Mouse (Mus musculus) gastrocnemius, postnatal 10 days (tissue): Measurements from ENCODE around the gene Ccr2. TPM values are rescaled to one million over a fixed set of nuclear protein-coding genes. Genes with fewer than 3 reads are reported as not detected.
A peak's percentile ranks its signal among the peaks of the same experiment; 100 is the strongest.
"Not testable (repeated sequence)": the region's sequence is repeated elsewhere in the genome, so short reads cannot be mapped to it uniquely, and the experiment has no call there.

Experiments used
- DNase-seq: peaks from one replicate; pipeline ENCODE4 v3.0.0; 2021; ENCODE audit warnings: mixed read lengths
- total RNA-seq, 2 experiments: library from RNA; stranded (reverse); gene quantifications; 2 replicates each; pipeline ENCODE4 v1.2.3; 2021

Ccr2 gene
- total RNA-seq, 2 experiments from 2014 or later, result 0.82 to 1.6 TPM

DNA sequence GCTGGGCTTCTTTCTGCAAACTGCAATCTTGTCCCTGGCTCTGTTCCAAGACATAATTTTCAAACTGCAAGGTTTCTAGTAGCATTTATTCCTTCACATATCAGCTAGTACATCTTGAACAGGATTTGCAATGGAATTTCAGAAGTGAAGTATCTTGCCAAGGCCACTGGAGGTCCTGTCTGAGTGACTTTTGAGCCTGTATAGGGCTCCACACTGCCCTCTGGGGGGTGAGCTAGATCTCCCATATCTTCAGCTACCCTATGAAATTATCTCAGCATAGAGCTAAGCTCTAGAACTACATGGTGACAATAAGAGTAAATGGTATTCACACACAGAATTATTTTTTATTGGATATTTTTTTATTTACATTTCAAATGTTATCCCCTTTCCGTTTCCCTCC is 16.7 kb downstream of the Ccr2 start:
- peak; percentile 15 for DNase-seq

DNA sequence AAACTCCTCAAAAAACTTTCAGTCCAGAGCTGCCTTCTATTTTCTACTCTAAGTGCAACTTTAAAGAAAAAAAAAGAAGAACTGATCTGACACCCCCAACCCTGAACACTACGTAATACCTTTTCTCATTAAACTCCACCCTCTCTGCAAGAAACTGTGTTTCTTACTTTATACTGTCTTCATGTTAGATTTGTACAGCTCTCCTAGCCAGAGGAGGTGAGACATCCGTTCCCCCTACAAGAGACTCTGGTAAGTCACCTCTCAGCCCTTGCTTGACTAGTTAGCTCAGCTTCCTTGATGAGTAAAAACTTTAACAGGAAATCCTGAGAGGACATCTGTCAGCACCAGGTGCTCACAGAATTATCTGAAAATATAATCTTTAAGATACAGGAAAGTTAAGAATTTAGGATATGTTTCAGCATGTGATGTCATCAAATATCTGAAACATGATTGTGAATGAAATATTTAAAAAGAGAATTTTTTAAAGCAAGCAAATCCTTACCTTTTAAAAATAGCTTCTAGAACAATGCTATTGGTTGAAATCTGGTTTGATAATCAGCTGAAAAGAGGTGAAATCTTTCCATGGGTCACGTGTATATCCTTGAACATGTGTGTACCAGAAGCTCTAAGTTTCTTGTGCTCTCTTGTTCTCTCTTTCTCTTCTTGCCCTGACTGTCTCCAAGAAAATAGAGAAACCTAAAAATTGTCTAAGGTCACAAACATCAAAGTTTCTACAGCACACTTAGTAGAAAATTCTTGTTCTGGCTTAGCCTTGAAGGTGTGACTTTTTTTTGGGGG is 19.8 kb downstream of the Ccr2 start, which contains the start of gene Ccr5:
TSS of gene Ccr5 (plus strand) at position 157 of the 798 bp plus-strand sequence.
- DNase-seq, result no peak

DNA sequence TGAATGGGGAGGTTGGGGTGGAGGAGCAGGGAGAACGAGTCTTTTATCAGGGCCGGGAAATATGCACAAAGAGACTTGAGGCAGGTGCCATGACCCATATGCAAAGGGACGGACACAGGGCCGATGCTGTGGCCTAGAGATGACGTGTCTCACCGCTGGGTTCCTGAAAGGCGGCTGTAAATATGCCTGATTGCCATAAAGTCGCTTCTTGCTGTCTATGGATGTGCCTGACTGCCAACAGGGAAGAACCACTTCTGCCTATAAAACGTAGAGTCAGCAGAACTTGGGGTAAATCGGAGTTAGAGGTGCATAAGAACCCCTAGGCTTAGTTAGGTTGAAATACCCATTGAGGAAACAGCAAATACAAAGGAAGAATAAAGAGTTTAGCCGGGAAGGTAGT is 23.8 kb downstream of the Ccr2 start:
- no peak for DNase-seq

DNA sequence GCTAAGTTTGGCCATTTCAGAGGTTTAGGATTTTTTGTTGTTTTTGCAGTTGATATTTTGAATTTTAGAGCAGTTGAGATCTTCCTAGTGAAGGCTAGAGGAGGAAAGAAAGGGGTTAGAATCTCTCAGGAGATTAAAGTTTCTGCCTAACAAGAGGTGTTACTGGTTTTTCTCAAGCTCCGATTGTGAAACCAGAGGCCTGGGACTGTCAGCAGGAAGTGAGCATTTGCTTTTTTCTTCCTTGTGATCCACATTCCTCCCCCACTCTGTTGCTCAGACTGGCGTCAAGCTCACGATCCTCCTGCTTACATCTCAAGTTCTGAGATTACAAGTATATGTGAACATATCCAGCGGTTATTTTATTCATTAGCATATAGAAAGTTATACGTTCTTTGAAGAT is 24.6 kb downstream of the Ccr2 start:
- no peak for DNase-seq

DNA sequence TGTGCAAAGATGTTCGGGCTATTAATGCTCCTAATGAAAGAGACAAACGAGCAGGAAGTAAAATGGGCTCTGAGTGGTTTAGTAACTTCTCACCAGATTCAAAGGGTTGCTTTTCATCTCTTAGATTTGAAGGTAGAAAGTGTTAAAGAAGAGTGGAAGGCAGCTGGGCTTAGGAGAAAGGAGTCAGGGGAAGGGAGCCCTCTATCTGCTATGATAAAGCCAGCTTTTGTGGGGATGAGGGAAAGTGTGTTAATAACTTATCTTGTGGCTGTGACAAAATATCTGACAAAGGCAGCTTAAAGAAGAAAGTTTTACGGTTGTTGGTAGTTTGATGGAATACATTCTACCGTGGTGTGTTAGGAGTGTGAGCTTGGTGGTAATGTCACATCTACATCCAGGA is 25.7 kb downstream of the Ccr2 start:
- DNase-seq, result no peak

DNA sequence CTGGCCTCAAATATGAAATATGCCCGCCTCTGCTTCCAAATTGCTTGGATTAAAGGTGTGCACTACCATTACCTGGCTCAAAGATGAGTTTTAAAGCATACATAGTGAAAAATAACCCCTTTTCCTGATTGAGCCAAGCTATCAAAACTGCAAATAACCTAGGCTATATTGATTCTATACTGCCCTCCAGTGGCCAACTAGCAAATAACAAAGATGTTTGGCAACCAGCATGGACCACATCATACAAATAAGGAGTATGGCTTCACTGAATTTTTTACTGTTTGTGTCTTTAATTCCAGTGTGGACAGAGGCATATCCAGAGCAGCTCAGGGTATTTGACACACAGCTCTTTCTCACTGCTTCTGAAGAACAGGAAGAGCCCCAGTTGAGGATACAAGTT is 26.6 kb downstream of the Ccr2 start:
- no peak for DNase-seq

DNA sequence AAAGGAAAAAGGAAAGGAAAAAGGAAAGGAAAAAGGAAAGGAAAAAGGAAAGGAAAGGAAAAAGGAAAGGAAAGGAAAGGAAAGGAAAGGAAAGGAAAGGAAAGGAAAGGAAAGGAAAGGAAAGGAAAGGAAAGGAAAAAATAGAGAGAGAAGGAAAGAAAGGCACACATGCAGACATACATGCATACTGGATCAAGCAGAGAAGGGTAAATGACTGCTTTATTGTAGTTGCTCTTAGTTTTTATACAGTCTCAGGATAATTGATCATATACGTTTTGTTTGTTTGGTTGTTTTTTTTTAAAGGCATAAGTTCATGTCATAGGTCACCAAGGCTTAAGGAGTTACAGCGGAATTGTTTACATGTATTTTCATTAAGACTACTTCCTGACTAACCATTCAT is 31.1 kb downstream of the Ccr2 start:
- not testable (repeated sequence) for DNase-seq

DNA sequence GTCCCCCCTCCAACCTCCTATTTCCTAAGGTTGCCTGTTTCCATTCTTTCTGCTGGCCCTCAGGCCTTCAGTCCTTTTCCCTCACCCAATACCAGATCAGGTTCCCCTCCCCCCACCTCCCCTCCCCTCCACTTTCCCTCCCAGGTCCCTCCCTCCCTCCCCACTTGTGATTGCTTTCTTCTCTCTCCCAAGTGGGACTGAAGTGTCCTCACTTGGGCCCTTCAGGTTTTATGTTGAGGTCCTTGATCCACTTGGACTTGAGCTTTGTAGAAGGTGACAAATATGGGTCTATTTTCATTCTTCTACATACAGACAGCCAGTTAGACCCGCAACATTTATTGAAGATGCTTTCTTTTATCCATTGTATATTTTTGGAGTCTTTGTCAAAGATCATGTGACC is 33.2 kb downstream of the Ccr2 start:
- not testable (repeated sequence) for DNase-seq

DNA sequence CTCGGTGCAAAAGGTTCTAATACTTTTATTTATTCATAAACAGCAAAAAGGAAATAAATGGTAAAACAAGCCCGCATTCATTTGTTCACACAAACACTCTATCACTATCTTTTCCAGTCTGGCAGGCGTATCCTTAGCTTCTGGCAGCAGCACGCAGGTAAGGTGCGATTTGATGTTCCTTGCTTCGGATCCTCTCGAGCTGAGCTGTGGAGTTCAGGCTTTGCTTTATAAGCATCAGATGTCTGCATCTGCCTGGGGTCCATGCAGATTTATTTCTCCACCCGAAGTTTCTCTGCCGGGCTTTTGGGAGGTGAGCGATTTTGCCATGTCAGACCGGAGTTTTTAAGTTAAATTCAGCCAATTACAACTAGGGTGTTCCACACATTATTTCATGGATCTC is 35.9 kb downstream of the Ccr2 start:
- no peak for DNase-seq

DNA sequence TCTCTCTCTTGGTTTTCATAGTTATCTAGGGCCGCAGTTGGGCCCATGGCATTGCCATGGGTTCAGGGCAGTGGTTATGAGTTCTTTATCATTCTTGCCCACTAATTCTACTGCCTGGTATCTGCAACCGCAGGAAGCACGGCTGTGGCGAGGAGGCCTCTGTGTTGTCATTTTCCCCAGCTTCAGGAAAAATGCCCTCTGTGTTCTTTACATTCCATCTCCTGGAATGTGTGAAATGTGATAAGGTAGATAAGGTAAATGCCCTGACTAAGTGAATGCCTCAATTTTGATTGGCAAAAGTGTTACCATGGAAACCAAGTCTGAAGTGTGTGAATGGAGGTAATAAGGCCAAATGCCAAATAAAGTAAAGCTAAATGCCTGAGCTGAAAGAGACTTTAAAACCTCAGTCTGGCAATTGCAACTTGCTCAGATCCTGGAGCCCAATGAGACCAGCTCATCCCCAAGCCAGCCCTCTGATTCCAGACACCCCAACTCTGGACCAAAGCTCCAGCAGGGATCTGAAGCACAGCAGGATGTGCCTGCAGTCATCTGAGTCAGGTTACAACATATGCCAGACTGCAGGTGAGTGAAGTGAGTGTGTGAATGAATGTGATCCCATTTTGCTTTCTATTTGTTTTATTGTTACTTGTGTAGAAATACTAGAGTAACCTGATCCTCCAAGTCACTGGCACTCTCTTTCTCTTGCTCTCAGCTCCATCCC is 36.5 kb downstream of the Ccr2 start:
- DNase-seq, result no peak

DNA sequence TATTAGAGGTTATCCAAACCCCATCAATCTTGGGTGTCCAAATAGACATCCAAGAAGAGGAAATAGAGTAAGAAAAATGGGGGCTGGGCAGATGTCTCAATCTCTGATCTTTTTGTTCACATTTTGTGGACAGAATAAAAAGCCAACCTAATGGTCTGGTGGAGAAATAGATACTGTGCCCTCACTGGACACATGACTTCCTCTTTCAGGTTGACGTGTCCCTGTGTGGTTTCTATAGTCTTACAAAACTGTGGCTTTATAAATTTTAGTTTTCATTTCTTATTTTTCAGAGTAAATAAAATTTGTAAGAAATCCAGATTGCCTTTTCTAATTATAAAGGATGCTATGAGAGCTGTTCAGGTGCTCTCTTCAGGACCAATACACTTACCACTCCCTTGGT is 41.9 kb downstream of the Ccr2 start:
- DNase-seq, result no peak

DNA sequence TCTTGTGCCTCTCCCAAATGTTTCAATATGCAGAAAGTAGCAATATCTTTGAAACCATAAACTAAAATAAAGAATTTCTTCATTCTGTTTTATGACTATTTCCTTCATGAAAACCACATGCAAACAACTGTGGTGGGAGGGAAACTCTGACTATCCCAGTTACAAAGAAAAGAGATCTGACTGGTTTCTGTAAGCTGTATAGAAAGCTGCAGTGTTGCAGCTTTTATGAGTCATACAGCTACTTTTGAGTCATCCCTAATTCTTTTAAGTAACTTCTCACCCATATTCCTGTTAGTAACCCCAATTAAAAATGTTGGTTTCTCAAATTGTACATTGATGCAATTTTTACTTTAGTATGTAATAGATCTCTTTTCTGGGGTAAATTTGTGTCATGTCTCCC is 44.6 kb downstream of the Ccr2 start:
- DNase-seq, result no peak

Other genes starting within 250 kb of the Ccr2 start
- under 1 TPM in 1 of 2 experiments, not detected in 1; 0.05 TPM for gene Xcr1, start 239.9 kb upstream of the Ccr2 start, total RNA-seq
- 1 to 10 TPM; 1.4 to 3.3 TPM for gene Ccr1, start 133.3 kb upstream of the Ccr2 start, total RNA-seq
- not detected for gene Ccr1l1, start 123.5 kb upstream of the Ccr2 start, total RNA-seq
- gene Ccr3, start 80.0 kb upstream of the Ccr2 start, total RNA-seq, result under 1 TPM in 1 of 2 experiments, not detected in 1; 0.18 TPM
- 1 to 10 TPM in 1 of 2 experiments, under 1 TPM in 1; 0.05 to 1.7 TPM for gene Ccr5, start 19.6 kb downstream of the Ccr2 start, total RNA-seq
- gene 2010315B03Rik, start 210.7 kb downstream of the Ccr2 start, total RNA-seq, result 10 to 100 TPM in 1 of 2 experiments, 1 to 10 TPM in 1; 9.6 to 12.6 TPM